Mouse (Mus musculus): ENCODE results near the gene Ube2e1. TPM values are rescaled to one million over a fixed set of nuclear protein-coding genes. Genes with fewer than 3 reads are reported as not detected.

The Ube2e1 gene
- polyA plus RNA-seq, 1 experiment from 2014 or later = 118 TPM

- Histone ChIP-seq H3K27me3 (ENCODE audit: insufficient read depth, low read length) (no peaks in the 10 kb centered on the region), H3K4me2 (ENCODE audit: low read length) (no peak overlapping the region), H3K36me3 (ENCODE audit: insufficient read depth, low read length) (no peaks in the 10 kb centered on the region), H3K4me1 (replicated peaks; ENCODE audit: insufficient read depth, low read length) (no peaks in the 10 kb centered on the region), H3K27ac (no peak overlapping the region), H3K4me3 (replicated peaks; ENCODE audit: low read depth, low read length) (no peak overlapping the region), H3K9me3 (replicated peaks; ENCODE audit: low read length) (no peaks in the 10 kb centered on the region), H3K9ac (ENCODE audit: low read depth, low read length) (no peak overlapping the region)
- ATAC-seq (replicated peaks; ENCODE audit: low FRiP score, low read depth) (no peak), DNase-seq (ENCODE audit: low spot score) (no peak)
- TF ChIP-seq CTCF (IDR thresholded peaks at IDR 0.05; ENCODE audit: low read depth) = no peak
These were observed 37.4 kb upstream of the Ube2e1 start for GRCm38 (mm10) chr14:18369031-18369430.

GRCm38 (mm10) chr14:18367025-18367424 is 35.4 kb upstream of the Ube2e1 start:
- ATAC-seq (replicated peaks; ENCODE audit: low FRiP score, low read depth) = no peak
- no peak for DNase-seq (ENCODE audit: low spot score)

GRCm38 (mm10) chr14:18364321-18364720 is 32.7 kb upstream of the Ube2e1 start:
- no peaks in the 10 kb centered on the region for H3K27me3 ChIP-seq (ENCODE audit: insufficient read depth, low read length)
- H3K36me3 ChIP-seq (ENCODE audit: insufficient read depth, low read length) = no peaks in the 10 kb centered on the region
- DNase-seq (ENCODE audit: low spot score) = no peak
- no peak overlapping the region for H3K9ac ChIP-seq (ENCODE audit: low read depth, low read length)
- no peak for ATAC-seq (replicated peaks; ENCODE audit: low FRiP score, low read depth)
- H3K4me2 ChIP-seq (ENCODE audit: low read length) = no peak overlapping the region
- no peaks in the 10 kb centered on the region for H3K4me1 ChIP-seq (replicated peaks; ENCODE audit: insufficient read depth, low read length)
- WGBS = 26% methylated on average over 3 of the region's 3 CpGs
- H3K27ac ChIP-seq = no peak overlapping the region
- H3K4me3 ChIP-seq (replicated peaks; ENCODE audit: low read depth, low read length) = no peak overlapping the region
- no peaks in the 10 kb centered on the region for H3K9me3 ChIP-seq (replicated peaks; ENCODE audit: low read length)
- TF ChIP-seq CTCF (IDR thresholded peaks at IDR 0.05; ENCODE audit: low read depth) = no peak

More at GRCm38 (mm10) chr14:18367025-18367424, 35.4 kb upstream of the Ube2e1 start:
- Histone ChIP-seq H3K9ac (ENCODE audit: low read depth, low read length) (no peak overlapping the region), H3K4me2 (ENCODE audit: low read length) (no peak overlapping the region), H3K27ac (no peak overlapping the region), H3K4me3 (replicated peaks; ENCODE audit: low read depth, low read length) (no peak overlapping the region), H3K9me3 (replicated peaks; ENCODE audit: low read length) (no peaks in the 10 kb centered on the region), H3K4me1 (replicated peaks; ENCODE audit: insufficient read depth, low read length) (no peaks in the 10 kb centered on the region), H3K27me3 (ENCODE audit: insufficient read depth, low read length) (no peaks in the 10 kb centered on the region), H3K36me3 (ENCODE audit: insufficient read depth, low read length) (no peaks in the 10 kb centered on the region)
- TF ChIP-seq CTCF (IDR thresholded peaks at IDR 0.05; ENCODE audit: low read depth) = no peak
- 55% methylated on average over 5 of the region's 5 CpGs for WGBS

- Histone ChIP-seq H3K36me3 (ENCODE audit: insufficient read depth, low read length) (no peaks in the 10 kb centered on the region), H3K4me3 (replicated peaks; ENCODE audit: low read depth, low read length) (no peak overlapping the region), H3K27ac (no peak overlapping the region), H3K27me3 (ENCODE audit: insufficient read depth, low read length) (no peaks in the 10 kb centered on the region), H3K4me1 (replicated peaks; ENCODE audit: insufficient read depth, low read length) (no peaks in the 10 kb centered on the region), H3K9me3 (replicated peaks; ENCODE audit: low read length) (no peaks in the 10 kb centered on the region), H3K9ac (ENCODE audit: low read depth, low read length) (no peak overlapping the region), H3K4me2 (ENCODE audit: low read length) (no peak overlapping the region)
- DNase-seq (ENCODE audit: low spot score) = no peak
- no peak for TF ChIP-seq CTCF (IDR thresholded peaks at IDR 0.05; ENCODE audit: low read depth)
- 67% methylated on average over 2 of the region's 2 CpGs for WGBS
- ATAC-seq (replicated peaks; ENCODE audit: low FRiP score, low read depth) = no peak
These were observed 24.8 kb upstream of the Ube2e1 start for GRCm38 (mm10) chr14:18356442-18356841.

- Histone ChIP-seq H3K4me2 (ENCODE audit: low read length) (no peak overlapping the region), H3K27me3 (ENCODE audit: insufficient read depth, low read length) (no peaks in the 10 kb centered on the region), H3K4me3 (replicated peaks; ENCODE audit: low read depth, low read length) (no peak overlapping the region), H3K4me1 (replicated peaks; ENCODE audit: insufficient read depth, low read length) (no peaks in the 10 kb centered on the region), H3K27ac (no peak overlapping the region), H3K9me3 (replicated peaks; ENCODE audit: low read length) (no peaks in the 10 kb centered on the region), H3K36me3 (ENCODE audit: insufficient read depth, low read length) (no peaks in the 10 kb centered on the region), H3K9ac (ENCODE audit: low read depth, low read length) (no peak overlapping the region)
- ATAC-seq (replicated peaks; ENCODE audit: low FRiP score, low read depth) = no peak
- no peak for DNase-seq (ENCODE audit: low spot score)
- 68% methylated on average over 6 of the region's 6 CpGs for WGBS
- no peak for TF ChIP-seq CTCF (IDR thresholded peaks at IDR 0.05; ENCODE audit: low read depth)
These were observed 24.0 kb upstream of the Ube2e1 start for GRCm38 (mm10) chr14:18355514-18356190.

GRCm38 (mm10) chr14:18353525-18353924 is 21.9 kb upstream of the Ube2e1 start:
- peak; percentile 50 for TF ChIP-seq CTCF (IDR thresholded peaks at IDR 0.05; ENCODE audit: low read depth)
- H3K9ac ChIP-seq (ENCODE audit: low read depth, low read length) = no peak overlapping the region
- WGBS = 53% methylated on average over 3 of the region's 3 CpGs

GRCm38 (mm10) chr14:18352934-18353333 is 21.3 kb upstream of the Ube2e1 start:
- ATAC-seq (replicated peaks; ENCODE audit: low FRiP score, low read depth) (no peak), DNase-seq (ENCODE audit: low spot score) (no peak)
- Histone ChIP-seq H3K4me1 (replicated peaks; ENCODE audit: insufficient read depth, low read length) (no peaks in the 10 kb centered on the region), H3K27me3 (ENCODE audit: insufficient read depth, low read length) (no peaks in the 10 kb centered on the region), H3K27ac (no peak overlapping the region), H3K36me3 (ENCODE audit: insufficient read depth, low read length) (no peaks in the 10 kb centered on the region), H3K4me2 (ENCODE audit: low read length) (no peak overlapping the region), H3K9me3 (replicated peaks; ENCODE audit: low read length) (no peaks in the 10 kb centered on the region), H3K4me3 (replicated peaks; ENCODE audit: low read depth, low read length) (no peak overlapping the region), H3K9ac (ENCODE audit: low read depth, low read length) (no peak overlapping the region)
- no peak for TF ChIP-seq CTCF (IDR thresholded peaks at IDR 0.05; ENCODE audit: low read depth)
- 74% methylated on average over 3 of the region's 3 CpGs for WGBS

More at GRCm38 (mm10) chr14:18353525-18353924, 21.9 kb upstream of the Ube2e1 start:
- no peaks in the 10 kb centered on the region for H3K27me3 ChIP-seq (ENCODE audit: insufficient read depth, low read length)
- H3K9me3 ChIP-seq (replicated peaks; ENCODE audit: low read length) = no peaks in the 10 kb centered on the region
- H3K4me2 ChIP-seq (ENCODE audit: low read length) = no peak overlapping the region
- H3K27ac ChIP-seq = no peak overlapping the region
- no peak for DNase-seq (ENCODE audit: low spot score)
- no peaks in the 10 kb centered on the region for H3K4me1 ChIP-seq (replicated peaks; ENCODE audit: insufficient read depth, low read length)
- no peak for ATAC-seq (replicated peaks; ENCODE audit: low FRiP score, low read depth)
- no peaks in the 10 kb centered on the region for H3K36me3 ChIP-seq (ENCODE audit: insufficient read depth, low read length)
- H3K4me3 ChIP-seq (replicated peaks; ENCODE audit: low read depth, low read length) = no peak overlapping the region

All from kidney, postnatal 0 days (tissue).